Mouse (Mus musculus) frontal cortex, postnatal 14 days (tissue): ENCODE results near the gene Recql.
"Not testable (repeated sequence)": the region's sequence is repeated elsewhere in the genome, so short reads cannot be mapped to it uniquely, and the experiment has no call there.

Source experiments
- DNase-seq, 2 experiments: peaks; one replicate each; pipeline ENCODE4 v3.0.0; 2022; ENCODE audit warnings: low spot score in 2 of 2

Recql gene

GRCm38 (mm10) chr6:142365742-142366472 is 21.0 kb downstream of the Recql start:
- no peak for DNase-seq

- no peak for DNase-seq
These were observed 23.8 kb downstream of the Recql start for GRCm38 (mm10) chr6:142363019-142363576.

GRCm38 (mm10) chr6:142362036-142362435 is 24.9 kb downstream of the Recql start:
- no peak for DNase-seq

GRCm38 (mm10) chr6:142357106-142357505 is 29.8 kb downstream of the Recql start:
- no peak for DNase-seq

GRCm38 (mm10) chr6:142352099-142352498 is 34.8 kb downstream of the Recql start:
- DNase-seq = not testable (repeated sequence)

- DNase-seq = no peak
These were observed 39.2 kb downstream of the Recql start for GRCm38 (mm10) chr6:142347431-142348385.

- no peak for DNase-seq
These were observed 40.4 kb downstream of the Recql start for GRCm38 (mm10) chr6:142346181-142347110.

- DNase-seq = peak; percentile 83 to 84
These were observed 41.3 kb downstream of the Recql start, which contains the start of gene Pyroxd1 for GRCm38 (mm10) chr6:142345440-142346038. Gene Pyroxd1, plus strand, starts transcription at chr6:142345654.

- DNase-seq = peak; percentile 21 to 42
These were observed 43.3 kb downstream of the Recql start for GRCm38 (mm10) chr6:142343561-142343960.

- no peak for DNase-seq
These were observed 47.3 kb downstream of the Recql start for GRCm38 (mm10) chr6:142339576-142339975.

GRCm38 (mm10) chr6:142338961-142339360 is 47.9 kb downstream of the Recql start:
- no peak for DNase-seq

GRCm38 (mm10) chr6:142329201-142329600 is 57.7 kb downstream of the Recql start:
- DNase-seq = no peak

GRCm38 (mm10) chr6:142326598-142326997 is 60.3 kb downstream of the Recql start:
- no peak for DNase-seq

GRCm38 (mm10) chr6:142322881-142323280 is 64.0 kb downstream of the Recql start, which contains the start of gene Slco1a5:
Gene Slco1a5, minus strand, starts transcription at chr6:142322981.
- DNase-seq = no peak

GRCm38 (mm10) chr6:142317106-142317505 is 69.8 kb downstream of the Recql start:
- no peak for DNase-seq

GRCm38 (mm10) chr6:142314285-142314684 is 72.6 kb downstream of the Recql start:
- DNase-seq = no peak

- no peak for DNase-seq
These were observed 81.8 kb downstream of the Recql start for GRCm38 (mm10) chr6:142305076-142305475.
